Mouse (Mus musculus) MEL (cell line): ENCODE results near the gene Rab1b. TPM values are rescaled to one million over a fixed set of nuclear protein-coding genes. Genes with fewer than 3 reads are reported as not detected.

Experiments
- DNase-seq: peaks from one replicate; pipeline ENCODE4 v3.0.0; 2011; ENCODE audit warnings: low read depth, low spot score
- H3K27ac ChIP-seq: 2 replicates; pipeline ENCODE4 v1.5.1; 2012; ENCODE audit warnings: low read depth, mild to moderate bottlenecking, control low read depth, low read length, moderate library complexity; ENCODE audit not compliant: control insufficient read depth
- H3K27me3 ChIP-seq, 2 experiments: fragments of 150-350 bp in 1 of 2; sonication (generic) in 1 of 2; 2 replicates each; pipeline ENCODE4 v1.6.1; 2012; ENCODE audit warnings: low read length in 2 of 2, mild to moderate bottlenecking in 2 of 2, improper control_type of control experiment in 1 of 2, moderate library complexity in 1 of 2; ENCODE audit not compliant: insufficient read depth in 2 of 2, control insufficient read depth in 1 of 2
- H3K36me3 ChIP-seq, 2 experiments: 2 replicates each; pipeline ENCODE4 v1.6.1; 2012 to 2014; ENCODE audit warnings: low read length in 2 of 2, improper control_type of control experiment in 1 of 2, inconsistent platforms in 1 of 2, mild to moderate bottlenecking in 1 of 2; ENCODE audit not compliant: insufficient read depth in 2 of 2, control insufficient read depth in 1 of 2
- H3K4me1 ChIP-seq, 2 experiments: fragments of 150-350 bp in 1 of 2; sonication (generic) in 1 of 2; 2 replicates each; pipeline ENCODE4 v1.6.1; 2012; ENCODE audit warnings: low read length in 2 of 2, improper control_type of control experiment in 1 of 2, mild to moderate bottlenecking in 1 of 2; ENCODE audit not compliant: insufficient read depth in 2 of 2, control insufficient read depth in 1 of 2
- H3K4me3 ChIP-seq, 2 experiments: fragments of 150-350 bp in 1 of 2; sonication (generic) in 1 of 2; 2 replicates each; pipeline ENCODE4 v1.5.1; 2012; ENCODE audit warnings: low read depth in 2 of 2, low read length in 2 of 2, mild to moderate bottlenecking in 2 of 2, moderate library complexity in 2 of 2, control low read depth in 1 of 2, improper control_type of control experiment in 1 of 2; ENCODE audit not compliant: control insufficient read depth in 1 of 2, insufficient read depth in 1 of 2
- H3K79me2 ChIP-seq: 2 replicates; pipeline ENCODE4 v1.6.1; 2012; ENCODE audit warnings: mild to moderate bottlenecking, low read length, moderate library complexity; ENCODE audit not compliant: control insufficient read depth, poor library complexity, insufficient read depth
- H3K9ac ChIP-seq: 2 replicates; pipeline ENCODE4 v1.6.1; 2012; ENCODE audit warnings: low read depth, mild to moderate bottlenecking, control low read depth, low read length, moderate library complexity; ENCODE audit not compliant: control insufficient read depth, poor library complexity, severe bottlenecking
- H3K9me3 ChIP-seq: fragments of 150-350 bp; sonication (generic); replicated peaks from 2 replicates; pipeline ENCODE4 v1.6.1; 2012; ENCODE audit warnings: mild to moderate bottlenecking, low read length, improper control_type of control experiment, moderate library complexity; ENCODE audit not compliant: insufficient read depth
- CHD1 ChIP-seq: IDR thresholded peaks from 2 replicates; pipeline ENCODE4 v1.6.1; 2012; ENCODE audit warnings: low read depth, mild to moderate bottlenecking, inconsistent platforms, low read length, improper control_type of control experiment
- E2F4 ChIP-seq: IDR thresholded peaks from 2 replicates; pipeline ENCODE4 v1.6.1; 2011; ENCODE audit warnings: low read depth, low read length, improper control_type of control experiment, borderline replicate concordance
- ELF1 ChIP-seq: IDR thresholded peaks from 2 replicates; pipeline ENCODE4 v1.6.1; 2014; ENCODE audit warnings: low read depth, mild to moderate bottlenecking, inconsistent platforms, low read length, improper control_type of control experiment, moderate library complexity
- EP300 ChIP-seq, 2 experiments: IDR thresholded peaks; 2 replicates each; pipeline ENCODE4 v1.6.1; 2011; ENCODE audit warnings: improper control_type of control experiment in 2 of 2, low read length in 2 of 2, low read depth in 1 of 2, mild to moderate bottlenecking in 1 of 2
- ETS1 ChIP-seq: IDR thresholded peaks from 2 replicates; pipeline ENCODE4 v1.6.1; 2012; ENCODE audit warnings: low read depth, mild to moderate bottlenecking, inconsistent platforms, low read length, improper control_type of control experiment, moderate library complexity
- GATA1 ChIP-seq: IDR thresholded peaks from 2 replicates; pipeline ENCODE4 v1.6.1; 2011; ENCODE audit warnings: low read depth, low read length, improper control_type of control experiment
- HCFC1 ChIP-seq: IDR thresholded peaks from 2 replicates; pipeline ENCODE4 v1.6.1; 2012; ENCODE audit warnings: low read depth, mild to moderate bottlenecking, inconsistent platforms, low read length, improper control_type of control experiment, moderate library complexity
- KAT2A ChIP-seq: conservative IDR thresholded peaks from 2 replicates; pipeline ENCODE4 v1.6.1; 2012; ENCODE audit warnings: low read depth, low read length, improper control_type of control experiment, inconsistent platforms
- MAX ChIP-seq: IDR thresholded peaks from 2 replicates; pipeline ENCODE4 v1.6.1; 2011; ENCODE audit warnings: low read length, improper control_type of control experiment
- MAZ ChIP-seq: IDR thresholded peaks from 2 replicates; pipeline ENCODE4 v1.6.1; 2012; ENCODE audit warnings: low read depth, mild to moderate bottlenecking, inconsistent platforms, low read length, improper control_type of control experiment
- MXI1 ChIP-seq: IDR thresholded peaks from 2 replicates; pipeline ENCODE4 v1.6.1; 2011; ENCODE audit warnings: mild to moderate bottlenecking, low read depth, low read length, improper control_type of control experiment
- NRF1 ChIP-seq: IDR thresholded peaks from 2 replicates; pipeline ENCODE4 v1.6.1; 2014; ENCODE audit warnings: low read depth, mild to moderate bottlenecking, inconsistent platforms, low read length, improper control_type of control experiment, moderate library complexity; ENCODE audit not compliant: poor library complexity, insufficient read depth, severe bottlenecking
- POLR2A ChIP-seq, 2 experiments: IDR thresholded peaks; 2 replicates each; pipeline ENCODE4 v1.6.1; 2011 to 2012; ENCODE audit warnings: low read length in 2 of 2, mild to moderate bottlenecking in 2 of 2, control low read depth in 1 of 2, improper control_type of control experiment in 1 of 2, low read depth in 1 of 2, moderate library complexity in 1 of 2; ENCODE audit not compliant: control insufficient read depth in 1 of 2, insufficient read depth in 1 of 2, poor library complexity in 1 of 2
- POLR2AphosphoS5 ChIP-seq: IDR thresholded peaks from 2 replicates; pipeline ENCODE4 v1.6.1; 2012; ENCODE audit warnings: low read depth, borderline replicate concordance, mild to moderate bottlenecking, inconsistent platforms, low read length, moderate library complexity, mixed read lengths
- RAD21 ChIP-seq: IDR thresholded peaks from 2 replicates; pipeline ENCODE4 v1.6.1; 2011; ENCODE audit warnings: mild to moderate bottlenecking, low read depth, low read length, improper control_type of control experiment
- SIN3A ChIP-seq: IDR thresholded peaks from 2 replicates; pipeline ENCODE4 v1.6.1; 2012; ENCODE audit warnings: low read length, improper control_type of control experiment, inconsistent platforms
- TBP ChIP-seq: IDR thresholded peaks from 2 replicates; pipeline ENCODE4 v1.8.0; 2011; ENCODE audit warnings: low read depth, low read length, improper control_type of control experiment
- TCF12 ChIP-seq: IDR thresholded peaks from 2 replicates; pipeline ENCODE4 v1.6.1; 2014; ENCODE audit warnings: low read depth, mild to moderate bottlenecking, inconsistent platforms, low read length, improper control_type of control experiment, moderate library complexity
- UBTF ChIP-seq: IDR thresholded peaks from 2 replicates; pipeline ENCODE4 v1.6.1; 2012; ENCODE audit warnings: low read depth, mild to moderate bottlenecking, inconsistent platforms, low read length, improper control_type of control experiment, moderate library complexity, borderline replicate concordance; ENCODE audit not compliant: insufficient read depth
- ZC3H11A ChIP-seq: IDR thresholded peaks from 2 replicates; pipeline ENCODE4 v1.6.1; 2012; ENCODE audit warnings: low read depth, mild to moderate bottlenecking, inconsistent platforms, low read length, improper control_type of control experiment
- ZMIZ1 ChIP-seq: IDR thresholded peaks from 2 replicates; pipeline ENCODE4 v1.6.1; 2012; ENCODE audit warnings: low read depth, mild to moderate bottlenecking, inconsistent platforms, low read length, improper control_type of control experiment, moderate library complexity
- polyA plus RNA-seq, 2 experiments: library from polyadenylated mRNA; stranded (reverse) in 1 of 2; unstranded in 1 of 2; fragments of >175 nt in 1 of 2; fragments of >200 nt in 1 of 2; gene quantifications; 2 replicates each; pipeline versions ENCODE4 v1.2.1 to v1.2.4; 2012; ENCODE audit warnings: low replicate concordance in 2 of 2, low read depth in 1 of 2; ENCODE audit not compliant: insufficient read length in 2 of 2, insufficient read depth in 1 of 2, missing spikeins in 1 of 2
- total RNA-seq: library from RNA; depleted of rRNA; stranded (reverse); fragments of 300-350 nt; gene quantifications from 2 replicates; pipeline ENCODE4 v1.2.3, GENCODE M21; 2012

Rab1b gene
- total and polyA plus RNA-seq, 3 experiments: 86.4 to 162 TPM; not detected in 1

GRCm38 (mm10) chr19:5068570-5069234, 38.2 kb downstream of the Rab1b start:
- Histone ChIP-seq H3K9me3 (no peaks in the 10 kb centered on the region), H3K79me2 (peaks cover 2% of the 10 kb centered on the region; the same call in 1 of the 2 replicates), H3K36me3 (peaks cover 0 to 4% of the 10 kb centered on the region in 2 experiments; a peak in 1 of 4 replicates), H3K4me3 (peak overlapping the region; percentile 49 to 62; a peak in 2 of 4 replicates), H3K9ac (peak overlapping the region; percentile 70; the same call in 1 of the 2 replicates), H3K27me3 (no peaks in the 10 kb centered on the region), H3K27ac (no peak overlapping the region), H3K4me1 (peaks cover 5 to 34% of the 10 kb centered on the region in 2 experiments)
- TF ChIP-seq E2F4 (no peak), ZC3H11A (no peak), HCFC1 (no peak), ZMIZ1 (no peak), RAD21 (no peak), POLR2A (IDR thresholded peaks at IDR 0.05; ENCODE audit: control insufficient read depth in 1 of 2, insufficient read depth in 1 of 2, low read depth in 1 of 2, low read length in 2 of 2, poor library complexity in 1 of 2) (no peak), MAZ (no peak), GATA1 (no peak), MXI1 (no peak), POLR2AphosphoS5 (no peak), EP300 (IDR thresholded peaks at IDR 0.05; ENCODE audit: low read depth in 1 of 2, low read length in 2 of 2) (no peak), CHD1 (no peak), NRF1 (no peak), SIN3A (no peak), TBP (no peak)
- DNase-seq: no peak

GRCm38 (mm10) chr19:5067867-5068569, 38.9 kb downstream of the Rab1b start, which contains the start of gene Cd248:
Cd248 (plus strand) TSS chr19:5068078.
- H3K27me3 ChIP-seq: no peaks in the 10 kb centered on the region

More at GRCm38 (mm10) chr19:5067867-5068569, 38.9 kb downstream of the Rab1b start, which contains the start of gene Cd248:
- H3K4me1 ChIP-seq: peaks cover 5 to 31% of the 10 kb centered on the region in 2 experiments
- peak; percentile 89 for DNase-seq
- TF ChIP-seq POLR2A (IDR thresholded peaks at IDR 0.05; ENCODE audit: control insufficient read depth in 1 of 2, insufficient read depth in 1 of 2, low read depth in 1 of 2, low read length in 2 of 2, poor library complexity in 1 of 2): 0 out of 4 replicates have a peak, but pooled peaks of 1 of the 2 experiments have one; percentile 9
- TF ChIP-seq UBTF: 0 out of 2 replicates have a peak, but pooled peaks have one; percentile 21
- no peak for TF ChIP-seq TCF12
- no peak for TF ChIP-seq ELF1
- no peak for TF ChIP-seq KAT2A
- no peak for TF ChIP-seq NRF1
- TF ChIP-seq CHD1: no peak
- TF ChIP-seq ZC3H11A: no peak
- no peak for TF ChIP-seq ETS1
- TF ChIP-seq MAX: no peak
- TF ChIP-seq, all 39 proteins: peak for 2
- Histone ChIP-seq H3K4me3 (peak within 1 kb of the TSS; percentile 49 to 62), H3K27ac (peak within 1 kb of the TSS; percentile 72), H3K36me3 (peaks cover 0 to 4% of the 10 kb centered on the region in 2 experiments; a peak in 1 of 4 replicates), H3K79me2 (peaks cover 2% of the 10 kb centered on the region; the same call in 1 of the 2 replicates), H3K9ac (peak within 1 kb of the TSS; percentile 70), H3K9me3 (no peaks in the 10 kb centered on the region)
